Mouse (Mus musculus): ENCODE results near the gene Ovol3.
A peak's percentile ranks its signal among the peaks of the same experiment; 100 is the strongest.
"Not testable (repeated sequence)": the region's sequence is repeated elsewhere in the genome, so short reads cannot be mapped to it uniquely, and the experiment has no call there.

Ovol3 gene

DNA sequence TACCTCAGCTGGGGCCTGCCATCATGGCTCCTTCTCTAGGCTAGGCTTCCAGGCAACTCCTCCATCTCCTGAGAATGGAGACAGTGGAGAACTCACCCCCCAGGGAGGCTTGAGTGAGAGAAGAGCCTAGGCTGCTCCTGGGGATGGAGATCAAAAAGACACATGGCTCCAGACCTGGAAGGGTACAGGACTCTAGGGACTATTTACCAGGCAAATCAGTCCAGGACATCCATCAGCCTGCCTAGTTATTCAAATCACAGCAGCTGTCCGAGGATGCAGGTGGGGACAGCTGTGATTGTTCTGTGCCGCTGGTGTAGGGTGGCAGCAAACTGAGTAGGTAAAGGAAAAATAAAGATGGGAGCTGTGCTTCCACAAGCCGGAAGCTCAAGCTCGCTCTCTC lies at the start of gene Ovol3:
TSS of gene Ovol3 (minus strand) at position 101 of the 400 bp plus-strand sequence.
- no peak for DNase-seq (ENCODE audit: low read depth, low spot score)

DNA sequence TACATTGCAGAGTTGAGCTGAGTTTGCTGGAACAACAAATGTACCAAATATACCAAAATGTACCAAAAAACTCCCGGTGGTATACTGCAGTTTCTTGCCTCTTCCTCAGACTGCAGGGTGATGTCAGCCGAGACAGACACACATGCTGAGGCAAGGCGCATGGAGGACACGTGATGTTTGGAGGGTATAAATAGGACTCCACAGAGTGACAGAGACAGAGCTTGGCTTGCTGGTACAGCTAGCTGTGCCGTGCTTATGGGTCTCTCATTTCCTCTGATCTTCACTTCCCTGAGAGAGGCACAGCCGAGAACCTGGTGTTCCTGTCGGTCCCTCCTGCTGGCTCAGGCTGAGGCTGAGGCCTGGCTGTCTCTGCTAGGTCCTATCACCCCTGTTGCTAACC lies 47.2 kb upstream of the Ovol3 start:
- DNase-seq (ENCODE audit: low read depth, low spot score) = no peak

DNA sequence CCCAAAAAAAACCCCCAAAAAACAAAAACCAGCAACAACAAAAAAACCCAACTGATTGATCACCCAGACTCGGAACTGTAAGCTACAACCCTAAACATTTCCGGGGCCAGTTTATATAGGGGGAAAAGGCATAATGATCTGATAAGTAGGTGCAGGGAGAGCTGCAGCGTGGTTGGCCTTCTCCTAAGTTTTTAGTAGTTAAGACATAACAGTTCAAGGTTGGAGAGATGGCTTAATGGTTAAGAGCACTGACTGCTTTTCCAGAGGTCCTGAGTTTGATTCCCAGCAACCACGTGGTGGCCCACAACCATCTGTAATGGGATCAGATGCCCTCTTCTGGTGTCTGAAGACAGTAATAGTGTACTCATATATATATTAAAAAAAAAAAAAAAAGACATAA lies 46.0 kb upstream of the Ovol3 start:
- DNase-seq (ENCODE audit: low read depth, low spot score) = no peak

DNA sequence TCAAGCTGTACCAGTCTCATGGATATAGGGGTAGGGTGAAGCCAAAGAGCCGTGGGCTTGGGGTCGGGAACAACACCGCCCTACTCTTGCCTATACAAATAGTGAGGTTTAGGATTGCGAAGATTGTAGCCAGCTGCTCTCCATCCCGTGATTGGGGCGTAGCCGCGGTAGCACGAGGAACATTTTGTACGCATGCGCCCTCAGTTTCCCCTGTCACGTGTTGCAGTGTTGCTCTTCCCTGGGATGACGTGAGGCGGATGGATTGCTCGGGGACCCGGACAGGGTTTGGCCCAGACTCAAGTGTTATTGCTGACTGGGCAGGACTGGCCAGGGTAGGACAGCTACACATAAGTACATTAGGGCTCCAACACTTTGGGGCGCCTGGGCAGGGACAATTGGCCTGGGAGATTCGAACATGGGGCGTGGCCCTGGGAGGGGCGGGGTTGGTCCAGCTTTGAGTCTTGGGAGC lies 45.2 kb upstream of the Ovol3 start:
- peak; percentile 91 for DNase-seq (ENCODE audit: low read depth, low spot score)

DNA sequence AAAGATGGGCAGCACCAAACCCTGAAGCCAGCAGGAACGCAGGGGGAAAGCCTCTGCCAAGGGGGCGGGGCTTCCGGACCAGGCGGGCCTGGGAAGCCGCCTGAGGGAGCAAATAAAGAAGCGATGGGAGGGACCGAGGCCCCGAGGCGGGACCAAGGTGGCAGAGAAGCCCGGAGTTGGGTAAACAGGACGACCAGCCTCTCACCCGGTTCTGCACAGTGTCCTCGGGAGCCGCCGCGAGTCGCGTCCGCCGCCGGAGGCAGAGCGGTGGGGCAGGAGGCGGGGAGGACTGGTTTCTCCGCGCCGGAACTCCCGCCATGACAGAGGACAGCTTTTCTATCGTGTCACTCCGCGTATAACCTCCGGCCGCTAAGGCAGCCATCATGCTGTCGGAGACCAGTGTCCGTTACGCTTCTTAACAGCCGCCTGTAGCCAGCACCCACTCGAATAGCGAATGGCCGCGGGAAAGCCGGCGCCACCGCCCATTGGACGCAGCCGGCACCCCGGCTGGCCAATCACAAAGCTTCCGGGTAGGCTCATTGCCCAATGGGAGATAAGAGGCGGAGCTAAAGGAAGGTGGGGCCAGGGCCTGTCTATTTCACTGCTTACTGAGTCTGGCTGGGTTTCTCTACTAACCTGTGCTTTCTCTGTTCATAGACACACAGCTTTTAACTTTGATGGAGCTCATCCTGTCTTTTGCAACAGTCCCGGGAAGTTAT lies 44.6 kb upstream of the Ovol3 start, which contains the start of the genes Thap8 and Wdr62:
TSS of gene Thap8 (plus strand) at position 144 of the 719 bp plus-strand sequence.
TSS of gene Wdr62 (minus strand) at position 469 of the 719 bp plus-strand sequence.
- peak; percentile 95 for DNase-seq (ENCODE audit: low read depth, low spot score)

DNA sequence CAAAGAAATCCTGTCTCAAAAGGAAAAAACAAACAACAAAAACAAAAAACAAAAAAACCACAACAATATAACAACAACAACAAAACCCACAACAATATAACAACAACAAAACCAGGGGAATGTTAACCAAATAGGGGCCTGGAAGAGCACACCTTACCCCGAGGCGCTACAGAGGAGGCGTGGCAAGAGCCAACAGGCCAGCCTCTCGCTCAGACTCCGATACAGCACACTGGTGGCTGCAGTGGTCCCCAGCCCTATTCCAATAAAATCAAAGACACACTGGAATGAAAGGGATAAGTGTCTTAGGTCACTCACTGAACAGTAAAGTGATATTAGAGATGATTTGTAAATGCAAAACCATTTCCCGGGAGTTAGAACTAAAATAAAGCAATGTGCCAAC lies 44.0 kb upstream of the Ovol3 start:
- no peak for DNase-seq (ENCODE audit: low read depth, low spot score)

DNA sequence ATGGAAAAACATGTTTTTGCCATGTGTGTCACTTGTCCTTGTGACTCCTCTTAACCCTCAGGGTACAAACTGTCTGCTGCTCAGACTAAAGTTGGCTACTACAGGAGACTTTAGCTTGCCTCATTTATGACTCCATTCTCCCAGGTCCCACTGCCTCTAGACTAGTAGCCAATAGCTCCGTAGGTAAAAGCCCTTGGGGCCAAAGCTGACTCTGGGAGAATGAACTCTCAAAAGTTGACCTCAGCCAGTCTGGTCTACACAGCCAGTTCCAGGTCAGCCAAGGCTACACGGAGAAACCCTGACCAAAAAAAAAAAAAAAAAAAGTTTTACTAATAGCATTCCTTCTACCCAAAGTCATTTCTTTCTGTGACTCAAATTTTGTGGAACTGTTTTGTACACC lies 43.4 kb upstream of the Ovol3 start:
- DNase-seq (ENCODE audit: low read depth, low spot score) = no peak

DNA sequence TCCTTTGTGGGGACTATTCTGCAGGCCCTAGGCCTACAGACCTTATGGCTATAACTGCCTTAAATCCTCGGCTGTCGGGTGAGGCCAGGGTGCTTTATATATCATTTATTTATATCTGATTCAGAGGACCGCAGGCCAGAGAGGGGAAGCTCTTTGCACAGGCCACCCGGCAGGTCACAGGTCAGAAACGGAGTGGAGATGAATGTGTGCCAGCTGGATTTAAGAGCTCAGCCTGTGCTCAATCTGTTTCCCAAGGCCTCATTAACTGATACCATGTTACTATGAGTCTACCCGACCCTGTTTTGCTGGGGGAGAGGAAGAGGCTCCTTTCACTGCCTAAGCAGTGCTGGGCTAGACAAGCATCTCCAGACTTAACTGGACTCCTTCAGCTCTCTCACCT lies 38.9 kb upstream of the Ovol3 start:
- DNase-seq (ENCODE audit: low read depth, low spot score) = no peak

DNA sequence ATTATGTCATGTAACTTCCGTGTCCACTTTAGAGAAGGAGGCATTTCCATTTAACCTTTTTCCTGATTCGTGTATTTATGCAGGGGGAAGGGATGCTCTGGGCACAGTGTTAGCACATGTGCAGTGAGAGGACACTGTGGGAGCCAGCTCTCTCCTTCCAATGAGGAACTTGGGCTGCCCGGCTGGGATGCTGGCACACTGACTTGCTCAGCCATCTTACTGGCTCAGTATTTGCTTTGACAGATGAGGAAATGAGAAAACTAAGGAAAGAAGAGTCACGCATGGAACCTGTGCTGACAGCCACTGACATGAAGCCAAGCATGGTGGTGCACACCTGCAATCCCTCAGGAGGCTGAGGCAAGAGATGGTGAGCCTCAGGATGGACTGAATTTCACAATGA lies 34.1 kb upstream of the Ovol3 start:
- DNase-seq (ENCODE audit: low read depth, low spot score) = no peak

DNA sequence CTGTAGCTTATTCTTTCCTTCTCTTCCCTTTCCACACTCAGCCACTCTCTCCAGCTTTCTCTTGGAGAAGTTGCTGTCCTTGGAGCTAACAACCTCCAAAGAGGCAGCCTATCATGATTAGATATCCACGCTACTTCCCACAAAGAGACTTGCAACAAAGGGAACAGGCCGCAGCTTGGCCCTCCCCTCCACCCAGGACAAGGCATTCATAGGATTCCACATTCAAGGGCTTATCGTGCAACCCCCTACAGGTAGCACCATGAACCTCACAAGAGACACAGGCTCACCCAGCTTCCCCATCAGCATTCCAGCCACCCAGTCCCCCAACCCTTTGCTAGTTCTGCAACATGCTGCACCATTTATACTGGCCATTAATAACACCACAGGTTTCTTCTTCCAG lies 31.3 kb upstream of the Ovol3 start:
- DNase-seq (ENCODE audit: low read depth, low spot score) = no peak

DNA sequence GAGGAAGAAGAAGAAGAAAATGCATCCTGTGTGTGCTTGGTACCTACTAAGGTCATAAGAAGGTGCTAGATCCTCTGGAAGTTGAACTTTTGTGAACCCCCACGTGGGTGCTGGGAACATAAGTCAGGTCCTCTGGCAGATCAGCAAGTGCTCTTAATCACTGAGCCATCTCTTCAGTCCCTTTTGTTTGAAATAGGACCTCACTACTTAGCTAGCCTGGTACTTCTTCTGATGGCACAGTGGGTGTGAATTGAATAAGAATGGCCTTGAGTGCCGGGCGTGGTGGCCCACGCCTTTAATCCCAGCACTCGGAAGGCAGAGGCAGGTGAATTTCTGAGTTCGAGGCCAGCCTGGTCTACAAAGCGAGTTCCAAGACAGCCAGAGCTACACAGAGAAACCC lies 30.4 kb upstream of the Ovol3 start:
- no peak for DNase-seq (ENCODE audit: low read depth, low spot score)

DNA sequence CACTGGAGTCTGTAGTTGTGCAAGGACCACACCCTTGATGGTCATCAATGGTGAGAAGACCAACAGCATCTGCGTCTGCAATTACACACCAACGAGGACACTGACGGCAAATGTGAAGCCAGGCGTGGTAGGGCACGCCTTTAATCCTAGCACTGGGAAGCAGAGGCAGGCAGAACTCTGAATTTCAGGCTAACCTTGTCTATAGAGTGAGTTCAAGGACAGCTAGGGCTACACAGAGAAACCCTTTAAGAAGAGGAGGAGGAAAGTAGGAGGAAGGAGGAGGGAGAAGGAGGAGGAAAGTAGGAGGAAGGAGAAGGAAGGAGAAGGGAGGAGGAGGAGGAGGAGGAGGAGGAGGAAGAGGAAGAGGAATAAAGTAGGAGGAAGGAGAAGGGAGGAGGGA lies 30.0 kb upstream of the Ovol3 start:
- no peak for DNase-seq (ENCODE audit: low read depth, low spot score)

DNA sequence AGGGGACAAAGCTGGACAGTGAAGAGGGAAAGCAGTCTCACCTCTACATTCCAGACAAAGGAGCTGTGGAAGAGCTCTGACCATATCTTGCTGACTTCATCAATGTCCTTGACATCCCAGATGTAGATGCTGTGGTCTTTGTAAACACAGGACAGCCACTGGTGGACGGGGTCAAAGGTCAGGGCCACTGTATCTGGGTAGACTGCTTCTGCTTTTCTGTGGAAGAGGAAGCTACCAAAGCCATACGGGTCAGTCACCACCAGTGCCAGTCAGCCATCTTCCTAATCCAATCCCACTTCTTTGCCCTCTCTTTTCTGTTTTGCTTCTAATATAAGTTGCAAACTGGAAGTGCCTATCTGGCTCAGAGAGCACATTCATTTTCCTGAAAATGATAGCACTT lies 29.5 kb upstream of the Ovol3 start:
- no peak for DNase-seq (ENCODE audit: low read depth, low spot score)

DNA sequence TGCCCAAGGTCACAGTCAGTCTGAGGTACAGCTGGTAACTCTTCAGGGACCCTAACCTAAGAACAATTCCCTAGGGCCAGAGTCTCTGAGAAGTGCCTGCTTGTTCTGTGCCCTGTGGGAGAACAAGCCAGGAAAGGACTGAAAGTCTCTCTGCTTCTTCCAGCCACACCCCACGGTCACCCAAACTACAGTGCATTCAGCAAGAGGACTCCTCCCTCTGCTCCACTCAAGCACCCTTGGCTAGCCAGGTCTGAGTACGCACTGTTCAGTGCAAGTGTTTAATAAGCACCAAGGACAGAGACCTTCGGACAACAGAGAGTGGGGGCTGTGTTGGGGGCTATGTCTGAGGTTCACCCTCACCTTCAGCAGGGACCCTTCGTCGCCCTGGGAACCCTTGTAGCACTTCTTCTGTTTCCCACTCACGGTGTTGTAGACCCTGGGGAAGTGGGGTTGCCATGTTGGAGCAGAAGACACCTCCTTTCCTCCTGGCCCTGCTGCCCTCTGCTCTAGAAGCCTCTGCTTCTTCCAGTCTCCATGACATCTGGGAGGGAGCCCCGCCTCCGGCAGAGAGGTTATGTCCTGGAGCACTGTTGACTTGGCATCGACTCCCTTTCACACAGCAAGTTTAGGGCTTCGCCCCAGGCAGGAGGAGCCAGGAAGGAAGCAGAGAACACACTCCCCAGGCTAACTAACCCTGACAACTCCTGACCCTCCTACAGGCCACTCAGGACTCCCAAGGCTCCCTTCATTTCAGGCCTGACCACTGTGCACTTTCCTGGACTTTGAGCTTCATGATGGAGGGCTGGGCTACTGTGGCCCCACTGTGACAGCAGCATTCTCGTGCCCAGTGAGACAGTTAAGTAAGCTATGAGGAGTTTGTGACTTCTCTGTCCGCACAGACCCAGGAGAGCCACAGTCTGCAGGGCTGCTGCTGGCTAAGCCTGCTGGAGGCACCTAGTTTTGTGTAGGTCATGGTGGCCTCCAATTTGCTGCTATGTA lies 16.7 kb upstream of the Ovol3 start:
- no peak for DNase-seq (ENCODE audit: low read depth, low spot score)

DNA sequence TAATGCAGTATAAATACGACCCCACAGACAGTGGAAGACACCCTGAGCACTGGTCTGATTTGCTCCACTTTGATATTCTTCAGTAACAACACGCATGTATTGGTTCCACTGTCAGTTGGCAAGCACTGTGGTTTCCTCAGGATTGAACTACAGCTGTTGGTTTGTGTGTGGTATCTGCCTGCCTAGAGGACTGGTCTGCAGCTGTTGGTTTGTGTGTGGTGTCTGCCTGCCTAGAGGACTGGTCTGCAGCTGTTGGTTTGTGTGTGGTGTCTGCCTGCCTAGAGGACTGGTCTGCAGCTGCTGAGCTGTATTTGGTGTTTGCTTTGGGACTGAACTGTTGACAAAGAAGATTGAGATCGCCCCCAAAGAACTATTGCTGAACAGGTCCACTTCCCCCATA lies 1.8 kb upstream of the Ovol3 start:
- DNase-seq (ENCODE audit: low read depth, low spot score) = not testable (repeated sequence)

DNA sequence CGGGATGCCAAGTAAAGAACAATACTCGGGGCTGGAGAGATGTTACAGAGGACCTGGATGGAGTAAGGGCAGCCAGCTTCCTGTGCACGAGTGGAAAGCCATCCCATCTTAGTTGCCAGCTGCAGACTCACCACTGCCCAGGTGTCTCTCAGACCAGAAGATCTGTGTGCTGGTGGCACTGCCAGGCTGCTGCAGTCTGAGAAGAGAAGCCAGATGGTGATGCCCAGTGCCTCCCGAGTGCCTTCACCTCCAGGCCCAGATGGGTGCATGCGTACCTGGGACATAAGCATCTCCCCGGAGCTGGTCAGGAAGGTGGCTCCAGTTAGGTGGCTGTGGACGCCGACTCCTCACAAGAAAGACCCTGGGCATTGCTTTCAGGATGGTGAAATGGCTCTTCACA lies 434 bp downstream of the Ovol3 start:
- no peak for DNase-seq (ENCODE audit: low read depth, low spot score)

DNA sequence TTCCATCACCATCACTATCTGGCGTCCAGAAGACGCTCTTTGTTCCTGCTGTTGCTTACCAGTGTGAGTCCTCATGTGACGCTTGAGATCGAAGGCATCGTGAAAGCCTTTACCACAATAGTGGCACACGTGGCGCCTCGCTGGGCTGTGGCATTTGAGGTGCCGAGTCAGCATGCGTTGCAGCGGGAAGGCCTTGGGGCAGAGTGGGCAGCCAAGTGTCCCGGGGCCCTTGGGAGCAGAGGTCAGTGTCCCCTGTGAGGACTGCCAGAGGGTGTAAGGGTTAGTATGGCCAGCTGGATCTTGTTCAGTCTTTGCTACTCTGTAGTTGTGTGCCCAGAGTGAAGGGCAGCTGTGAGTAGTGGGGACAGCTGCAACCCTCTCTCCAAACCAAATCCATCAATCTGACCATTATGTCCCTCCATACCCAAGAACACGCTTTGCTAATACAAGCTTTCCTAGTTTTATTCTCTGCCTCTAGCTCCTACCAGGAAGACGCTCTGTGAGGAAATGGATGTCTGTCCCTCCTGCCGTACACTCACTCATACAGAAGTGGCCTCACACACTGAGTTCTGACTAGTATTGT lies 1.2 kb downstream of the Ovol3 start:
- no peak for DNase-seq (ENCODE audit: low read depth, low spot score)

DNA sequence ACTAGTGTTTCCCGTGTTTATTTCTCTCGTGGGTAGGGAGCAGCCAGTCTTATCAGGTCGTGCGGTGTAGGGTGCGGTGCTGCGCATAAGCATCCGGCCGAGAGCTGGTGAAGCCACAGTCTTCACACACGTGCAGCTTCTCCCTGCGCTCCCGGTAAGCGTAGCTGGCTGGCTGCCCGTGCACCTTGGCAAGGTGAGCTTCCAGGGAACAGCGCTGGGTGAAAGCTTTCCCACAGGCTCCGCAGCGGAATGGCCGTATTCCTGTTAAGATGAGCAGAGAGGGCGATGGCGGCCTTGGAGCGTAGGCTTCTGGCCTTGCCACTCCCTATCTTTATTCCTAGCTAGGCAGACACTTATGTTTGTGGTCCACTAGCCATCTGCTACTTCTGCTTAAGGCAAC lies 2.1 kb downstream of the Ovol3 start:
- no peak for DNase-seq (ENCODE audit: low read depth, low spot score)

DNA sequence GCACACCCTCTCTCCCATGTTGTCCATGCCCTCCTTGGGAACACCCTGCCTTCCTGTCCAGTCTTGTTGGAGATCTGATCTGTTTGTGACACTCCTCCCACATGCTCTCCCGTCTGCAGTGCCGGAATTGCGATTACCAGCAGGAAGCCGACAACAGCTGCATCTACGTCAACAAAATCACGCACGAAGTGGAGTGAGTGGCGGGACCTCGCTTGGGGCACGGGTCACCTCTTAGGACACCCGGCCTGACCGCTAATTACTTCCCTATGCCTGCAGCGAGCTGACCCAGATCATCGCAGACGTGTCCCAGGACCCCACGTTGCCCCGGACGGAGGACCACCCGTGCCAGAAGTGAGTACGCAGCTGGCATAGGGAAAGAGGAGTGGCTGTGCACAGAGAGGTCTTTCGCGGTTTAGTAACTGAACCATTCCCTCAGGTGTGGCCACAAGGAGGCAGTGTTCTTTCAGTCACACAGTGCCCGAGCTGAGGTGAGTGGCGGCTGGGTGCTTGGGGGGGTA lies 2.8 kb downstream of the Ovol3 start:
- peak; percentile 68 for DNase-seq (ENCODE audit: low read depth, low spot score)

DNA sequence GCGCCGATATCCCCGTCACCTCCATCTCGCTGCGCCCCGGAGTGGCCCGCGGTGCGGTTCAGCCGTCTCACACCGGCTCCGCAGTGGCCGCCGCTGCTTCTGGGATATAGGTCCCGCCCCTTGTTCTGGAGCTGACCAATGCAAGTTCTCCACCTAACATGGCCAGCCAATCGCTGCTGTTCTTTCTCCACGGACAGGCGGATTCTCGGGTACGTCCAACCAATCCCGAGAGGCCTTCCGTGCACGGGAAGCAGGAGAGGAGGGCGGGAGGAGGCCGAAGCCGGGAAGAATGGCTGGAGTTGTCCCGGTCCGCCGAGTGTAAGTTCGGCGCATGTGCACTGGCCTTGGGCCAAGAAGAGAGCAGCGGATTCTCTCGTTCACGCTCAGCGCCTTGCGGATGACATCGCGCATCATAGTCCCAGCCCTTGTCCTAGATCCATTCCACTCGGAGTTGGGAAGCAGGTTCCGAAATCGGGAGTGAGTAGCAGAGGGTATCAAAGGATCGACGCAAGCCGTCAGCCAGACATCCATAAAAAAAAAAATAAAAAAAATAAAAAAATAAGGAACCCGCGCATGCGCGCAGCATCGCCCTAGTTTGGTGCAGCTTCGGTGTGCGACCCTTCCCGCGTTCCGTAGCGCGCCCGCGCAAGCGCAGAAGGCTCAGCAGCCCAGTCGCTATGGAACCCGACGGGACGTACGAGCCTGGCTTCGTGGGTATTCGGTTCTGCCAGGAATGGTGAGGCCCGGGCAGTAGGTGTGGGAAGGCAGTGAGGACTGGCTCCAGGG lies 3.7 kb downstream of the Ovol3 start, which contains the start of the genes Polr2i and Tbcb:
TSS of gene Polr2i (plus strand) at position 280 of the 786 bp plus-strand sequence.
TSS of gene Tbcb (minus strand) at position 604 of the 786 bp plus-strand sequence.
- DNase-seq (ENCODE audit: low read depth, low spot score) = peak; percentile 97

DNA sequence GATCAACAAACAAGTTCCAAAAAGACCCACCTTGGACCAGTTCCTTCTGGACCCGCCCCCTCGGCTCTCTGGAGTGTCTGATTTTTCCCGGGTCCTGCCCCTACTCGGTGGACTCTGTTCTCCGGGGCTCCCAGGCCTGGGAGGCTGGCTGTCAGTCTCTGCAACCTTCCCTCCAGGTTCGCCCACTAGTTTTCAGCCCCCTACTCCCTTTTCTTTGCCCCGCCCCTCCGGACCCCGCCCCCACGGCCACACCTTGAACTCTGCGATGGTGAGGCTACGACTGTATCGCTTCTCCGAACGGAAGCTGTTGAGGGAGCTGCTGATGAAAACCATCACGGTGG lies 4.2 kb downstream of the Ovol3 start:
- no peak for DNase-seq (ENCODE audit: low read depth, low spot score)
